Mouse (Mus musculus): ENCODE results near the gene Fdx1.

The Fdx1 gene

GRCm38 (mm10) chr9:51961190-51961909, 2.0 kb downstream of the Fdx1 start:
- no peak for DNase-seq

GRCm38 (mm10) chr9:51960331-51960730, 3.0 kb downstream of the Fdx1 start:
- DNase-seq, result no peak

DNA sequence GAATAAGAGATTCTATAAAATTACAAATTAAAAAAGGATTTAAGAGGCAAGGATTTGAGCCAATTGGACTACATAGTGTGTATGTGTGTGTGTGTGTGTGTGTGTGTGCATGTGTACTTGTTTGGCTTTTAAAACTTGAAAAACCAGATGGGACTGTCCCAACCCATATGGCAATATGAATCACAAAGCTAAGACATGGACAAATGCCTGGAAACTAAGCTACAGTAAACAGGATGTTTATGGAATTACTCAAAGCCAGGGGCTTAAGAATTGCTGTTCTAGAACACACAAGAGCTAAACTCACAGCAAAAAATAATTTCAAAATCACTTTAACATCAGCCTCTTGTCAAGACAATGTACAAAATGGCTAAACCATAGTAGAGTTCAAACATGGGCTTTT, 4.4 kb downstream of the Fdx1 start:
- no peak for DNase-seq

- DNase-seq, result no peak
Measured at GRCm38 (mm10) chr9:51957025-51957424, 6.3 kb downstream of the Fdx1 start.

GRCm38 (mm10) chr9:51956484-51956883, 6.9 kb downstream of the Fdx1 start:
- no peak for DNase-seq

- DNase-seq, result no peak
Measured at GRCm38 (mm10) chr9:51951337-51951736, 12.0 kb downstream of the Fdx1 start.

DNA sequence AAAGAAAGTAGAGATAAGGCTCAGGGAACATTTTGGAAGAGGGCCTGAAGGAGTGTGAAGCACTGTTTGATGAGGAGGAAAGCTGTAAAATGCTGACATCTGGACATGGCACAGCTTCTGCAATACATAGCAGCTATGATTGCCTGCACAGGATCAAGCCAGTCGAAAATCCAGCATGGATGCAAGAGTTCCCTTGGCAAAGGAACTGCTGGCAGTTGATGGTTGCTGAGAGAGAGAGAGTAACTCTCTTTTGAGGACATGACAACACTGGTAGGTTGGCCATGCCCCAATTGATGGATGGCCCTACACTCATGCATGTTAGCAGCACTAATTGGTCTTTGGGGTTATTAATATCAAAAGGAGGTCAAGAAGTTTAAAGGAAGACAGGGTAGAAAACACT, 12.7 kb downstream of the Fdx1 start:
- DNase-seq, result no peak

DNA sequence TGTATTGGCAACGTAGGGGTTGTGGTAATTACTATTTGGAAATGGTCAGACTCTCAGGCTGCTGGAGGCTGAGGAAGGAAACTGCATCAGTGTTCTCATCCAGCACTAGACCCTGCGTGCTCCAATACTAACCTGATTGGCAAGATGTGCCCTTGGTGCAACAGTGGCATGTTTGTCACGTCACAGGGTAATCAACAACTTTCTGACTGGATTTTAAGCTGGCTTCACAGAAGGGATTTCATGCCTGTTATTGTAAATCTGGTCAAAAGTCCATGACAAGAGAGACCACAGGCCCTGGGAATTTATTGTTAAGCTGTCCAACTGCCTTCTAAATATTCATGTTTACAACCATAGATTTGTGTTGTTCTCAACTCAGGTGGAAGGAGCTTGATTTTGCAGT, 13.1 kb downstream of the Fdx1 start:
- no peak for DNase-seq

- DNase-seq, result no peak
Measured at GRCm38 (mm10) chr9:51943934-51944333, 19.4 kb downstream of the Fdx1 start.

GRCm38 (mm10) chr9:51934641-51935040, 28.7 kb downstream of the Fdx1 start:
- DNase-seq, result no peak

DNA sequence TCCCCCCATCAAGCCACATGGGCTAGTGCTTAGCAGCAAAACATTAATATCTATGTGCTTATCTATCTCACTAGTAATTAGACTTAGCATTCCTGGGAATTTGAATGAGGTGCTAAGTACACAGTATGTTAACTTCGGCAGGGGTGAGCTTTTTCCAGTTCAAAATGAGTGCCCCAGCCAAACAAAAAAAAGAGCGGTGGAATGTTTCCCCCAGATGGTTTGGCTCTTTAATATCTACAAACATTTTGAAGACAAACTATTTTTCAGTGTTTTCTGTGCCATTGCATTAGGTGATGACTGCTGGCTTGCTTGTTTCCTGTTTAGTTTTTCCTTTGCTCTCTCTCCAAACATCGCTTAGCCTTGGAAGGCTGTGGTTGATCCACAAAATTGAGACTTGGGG, 31.4 kb downstream of the Fdx1 start:
- no peak for DNase-seq

DNA sequence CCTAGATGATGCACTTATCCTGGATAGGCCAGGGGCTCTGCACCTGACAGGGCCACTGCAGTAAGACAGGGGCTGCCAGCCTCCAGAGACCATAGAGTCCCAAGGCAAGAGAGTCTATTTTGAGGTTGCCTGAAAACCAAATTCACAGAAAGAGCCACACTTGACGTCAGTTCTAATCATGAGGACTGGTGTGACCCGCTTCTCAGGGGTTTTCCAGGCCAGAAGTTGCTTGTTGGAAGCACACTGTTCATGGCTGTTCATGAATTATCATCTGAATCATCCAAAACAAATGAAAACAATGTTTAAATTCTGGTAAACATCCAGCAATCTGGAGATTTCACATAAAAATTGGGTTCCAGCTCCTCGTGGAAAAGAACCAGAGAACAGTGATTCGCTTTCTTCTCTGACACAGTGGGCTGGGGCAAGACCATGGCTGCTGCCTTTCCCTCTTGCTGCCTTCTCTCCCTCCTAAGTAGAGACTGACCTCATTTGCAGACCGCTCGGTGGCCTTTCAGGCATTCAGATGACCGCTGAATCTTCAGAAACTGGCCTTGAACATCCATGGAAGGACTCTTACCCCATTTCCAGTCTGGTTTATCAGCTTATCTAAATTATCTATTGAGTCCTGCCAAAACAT, 32.2 kb downstream of the Fdx1 start:
- DNase-seq, result no peak

- DNase-seq, result no peak
Measured at GRCm38 (mm10) chr9:51929972-51930371, 33.4 kb downstream of the Fdx1 start.

DNA sequence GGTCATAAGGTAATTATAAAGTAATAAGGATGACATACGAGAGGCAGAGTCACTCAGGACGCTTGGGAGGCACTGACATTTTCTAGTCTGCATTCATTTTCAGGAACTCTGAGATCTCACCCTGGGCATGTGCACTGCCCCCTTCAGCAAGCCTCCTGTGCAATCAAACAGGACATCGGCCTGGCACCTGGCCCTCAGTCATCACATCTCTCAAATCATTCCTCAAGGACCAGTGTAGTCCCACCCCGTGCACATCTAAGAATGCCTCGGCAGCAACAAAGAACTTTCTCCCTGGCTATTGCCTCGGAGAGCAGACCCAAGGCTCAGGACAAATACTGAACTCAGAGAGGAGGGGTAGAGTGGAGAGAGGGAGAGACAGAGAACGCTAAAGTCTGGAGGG, 34.7 kb downstream of the Fdx1 start:
- DNase-seq, result no peak

GRCm38 (mm10) chr9:51928116-51928515, 35.2 kb downstream of the Fdx1 start:
- DNase-seq, result no peak

GRCm38 (mm10) chr9:51927680-51928079, 35.7 kb downstream of the Fdx1 start:
- no peak for DNase-seq

DNA sequence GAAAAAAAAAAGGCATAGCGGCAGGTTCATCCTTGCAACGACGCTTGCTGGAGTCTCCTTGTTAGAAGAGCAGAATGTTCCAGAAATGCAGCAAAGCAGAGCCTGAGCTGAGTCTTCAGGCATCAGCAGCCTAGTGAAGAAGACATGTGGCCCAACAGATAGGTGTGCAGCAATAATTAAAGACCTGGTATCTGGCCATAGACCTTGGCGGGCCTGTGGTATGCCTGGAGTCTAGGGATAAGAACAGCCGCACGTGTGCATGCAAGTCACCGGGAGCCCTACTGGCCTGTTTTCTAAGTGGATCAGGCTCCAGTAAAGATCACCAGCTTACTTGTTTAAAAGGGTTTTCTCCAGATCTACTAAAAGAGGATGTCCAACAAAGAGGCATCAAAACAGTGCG, 36.7 kb downstream of the Fdx1 start:
- DNase-seq, result no peak

DNA sequence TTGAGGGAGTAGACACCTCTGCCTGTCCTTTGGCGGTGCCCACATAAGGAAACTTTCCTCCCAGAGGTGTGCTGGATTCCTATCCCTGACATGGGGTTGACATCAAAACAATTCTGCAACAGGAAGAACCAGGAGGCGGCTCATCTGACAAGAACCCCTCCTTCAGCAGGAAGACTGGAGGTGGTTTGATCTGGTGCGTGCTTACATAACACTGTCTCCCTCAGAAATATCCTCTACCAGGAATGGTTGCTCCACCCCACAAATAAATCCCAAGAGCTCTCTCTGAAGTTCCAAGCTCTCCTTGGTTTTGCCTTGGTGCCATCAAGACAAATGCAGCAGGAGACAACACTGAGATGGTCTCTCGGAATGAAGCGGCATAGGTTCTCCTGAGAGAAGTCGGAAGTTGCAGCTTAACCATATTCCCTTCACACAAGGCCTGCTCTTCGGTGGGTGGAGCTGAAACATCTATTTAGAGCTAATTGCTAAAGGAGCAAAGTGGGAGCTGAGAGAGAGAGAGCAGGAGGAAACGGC, 38.7 kb downstream of the Fdx1 start:
- peak; percentile 56 for DNase-seq

DNA sequence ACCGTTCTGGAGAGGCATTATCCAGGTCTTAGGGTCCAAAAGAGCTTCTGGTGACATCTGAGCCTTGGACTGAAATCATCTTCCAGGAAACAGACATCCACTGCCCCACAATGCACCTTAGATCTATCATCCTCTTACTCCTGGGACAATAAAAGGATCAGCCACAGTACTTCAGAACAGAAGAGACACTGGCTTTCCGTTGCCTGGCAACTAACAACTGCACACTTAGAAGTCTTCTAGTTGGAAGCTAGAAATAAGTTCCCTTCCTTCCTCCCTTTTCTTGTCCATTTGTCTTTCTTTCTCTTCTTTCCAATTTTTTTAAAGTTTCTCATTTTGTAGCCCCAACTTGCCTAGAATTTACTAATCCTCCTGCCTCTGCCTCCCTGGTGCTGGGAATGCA, 40.6 kb downstream of the Fdx1 start:
- DNase-seq, result no peak

DNA sequence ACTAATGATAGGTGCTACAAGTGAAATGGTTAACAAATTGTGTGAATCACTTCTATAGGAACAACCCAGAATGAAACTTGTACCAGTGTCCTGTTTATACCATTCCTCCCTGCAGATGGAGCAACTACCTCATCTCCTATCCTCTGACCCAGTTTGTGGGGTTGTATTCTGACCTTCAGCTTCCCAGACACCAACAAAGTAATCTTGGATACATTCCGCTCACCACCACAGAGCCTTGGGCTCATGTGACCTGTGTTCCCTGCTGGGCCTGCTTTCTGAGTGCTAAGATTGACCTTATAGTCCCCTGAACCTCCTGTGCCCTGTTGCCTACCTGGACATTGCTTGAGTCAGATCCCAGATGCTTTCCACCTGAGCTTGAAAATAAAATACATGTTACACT, 47.8 kb downstream of the Fdx1 start:
- no peak for DNase-seq

- DNase-seq, result no peak
Measured at GRCm38 (mm10) chr9:51914481-51915120, 48.8 kb downstream of the Fdx1 start.

GRCm38 (mm10) chr9:51908838-51909237, 54.5 kb downstream of the Fdx1 start:
- peak; percentile 68 for DNase-seq

- no peak for DNase-seq
Measured at GRCm38 (mm10) chr9:51908255-51908654, 55.1 kb downstream of the Fdx1 start.

DNA sequence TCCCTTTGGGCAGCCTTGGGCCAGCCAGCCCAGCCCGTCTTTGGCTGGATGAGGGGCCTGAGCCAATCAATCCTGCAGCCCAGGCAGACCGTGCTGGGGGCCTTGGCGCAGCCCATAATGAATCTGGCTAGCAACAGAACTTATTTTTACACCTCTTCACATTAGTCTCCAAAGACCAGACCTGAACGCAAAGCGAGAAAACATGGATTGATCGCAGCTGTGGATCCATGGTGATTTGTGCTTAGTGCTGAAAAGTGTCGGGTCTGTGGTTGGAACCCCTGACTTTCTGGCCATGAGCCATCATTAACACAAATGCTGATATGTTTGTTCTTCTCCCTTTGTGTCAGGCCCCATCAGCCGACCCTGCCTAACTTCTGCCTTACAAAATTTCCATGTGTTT, 56.4 kb downstream of the Fdx1 start:
- no peak for DNase-seq
